Mouse (Mus musculus) midbrain, embryonic 10.5 days (tissue): ENCODE measurements around the gene Ctcf. TPM values are rescaled to one million over a fixed set of nuclear protein-coding genes. Genes with fewer than 3 reads are reported as not detected.

ENCODE experiments used
- DNase-seq: peaks from one replicate; pipeline ENCODE4 v3.0.0-alpha.2; 2017; ENCODE audit warnings: low spot score
- H3K27ac ChIP-seq: fragments of 300-500 bp; sonication (generic); replicated peaks from 2 replicates; pipeline ENCODE4 v1.5.1; 2016; ENCODE audit warnings: mild to moderate bottlenecking
- H3K27me3 ChIP-seq: fragments of 300-500 bp; sonication (generic); 2 replicates; pipeline ENCODE4 v1.6.1; 2016; ENCODE audit warnings: low read depth, mild to moderate bottlenecking; ENCODE audit not compliant: poor library complexity, severe bottlenecking
- H3K36me3 ChIP-seq: fragments of 300-500 bp; sonication (generic); 2 replicates; pipeline ENCODE4 v1.6.1; 2016; ENCODE audit warnings: mild to moderate bottlenecking, moderate library complexity
- H3K4me1 ChIP-seq: fragments of 300-500 bp; sonication (generic); 2 replicates; pipeline ENCODE4 v1.6.1; 2016
- H3K4me3 ChIP-seq: fragments of 300-500 bp; sonication (generic); 2 replicates; pipeline ENCODE4 v1.5.1; 2016; ENCODE audit warnings: mild to moderate bottlenecking, moderate library complexity
- H3K9me3 ChIP-seq: fragments of 300-500 bp; sonication (generic); replicated peaks from 2 replicates; pipeline ENCODE4 v1.6.1; 2016; ENCODE audit warnings: mild to moderate bottlenecking
- WGBS: fragments of 180-500 bp; shearing (Covaris S2); methylation state at CpG from one replicate; pipeline ENCODE4 v1.1.7; 2016; 5-methylcytosine and 5-hydroxymethylcytosine counted together
- polyA plus RNA-seq: library from polyadenylated mRNA; unstranded; fragments of >200 nt; fragmentation: Nextera tagmentation; extraction: Ambion mirVana; gene quantifications from 2 replicates; pipeline ENCODE4 v1.2.1, GENCODE M21; 2016

Ctcf gene
- polyA plus RNA-seq, 1 experiment from 2014 or later: 137 TPM

- peaks cover 34% of the 10 kb centered on the region for H3K4me1 ChIP-seq
- H3K36me3 ChIP-seq: peaks cover 74% of the 10 kb centered on the region
- no peak overlapping the region for H3K4me3 ChIP-seq
- no peak overlapping the region for H3K27ac ChIP-seq
- peaks cover under 1% of the 10 kb centered on the region; the same call in 1 of the 2 replicates for H3K27me3 ChIP-seq
- 93% methylated on average over 21 of the region's 21 CpGs for WGBS
- DNase-seq: no peak
- H3K9me3 ChIP-seq: no peaks in the 10 kb centered on the region
These were observed 15.2 kb upstream of the Ctcf start for GRCm38 (mm10) chr8:105620946-105621720.

GRCm38 (mm10) chr8:105621841-105622240, 14.5 kb upstream of the Ctcf start:
- Histone ChIP-seq H3K4me3 (no peak overlapping the region), H3K27ac (peak overlapping the region; percentile 33; the same call in 1 of the 2 replicates), H3K4me1 (peaks cover 34% of the 10 kb centered on the region), H3K36me3 (peaks cover 67% of the 10 kb centered on the region), H3K27me3 (no peaks in the 10 kb centered on the region), H3K9me3 (no peaks in the 10 kb centered on the region)
- DNase-seq: no peak
- WGBS: 88% methylated on average over 4 of the region's 4 CpGs

- WGBS: 10% methylated on average over 8 of the region's 8 CpGs
- peak overlapping the region; percentile 33; the same call in 1 of the 2 replicates for H3K27ac ChIP-seq
- H3K9me3 ChIP-seq: no peaks in the 10 kb centered on the region
- no peak overlapping the region for H3K4me3 ChIP-seq
- H3K27me3 ChIP-seq: no peaks in the 10 kb centered on the region
- peaks cover 61% of the 10 kb centered on the region for H3K36me3 ChIP-seq
- peak; percentile 91 for DNase-seq
- H3K4me1 ChIP-seq: peaks cover 34% of the 10 kb centered on the region
These were observed 13.9 kb upstream of the Ctcf start for GRCm38 (mm10) chr8:105622421-105622920.

- H3K9me3 ChIP-seq: no peaks in the 10 kb centered on the region
- H3K27me3 ChIP-seq: no peaks in the 10 kb centered on the region
- no peak for DNase-seq
- H3K4me3 ChIP-seq: no peak overlapping the region
- H3K27ac ChIP-seq: no peak overlapping the region
- 22% methylated on average over 5 of the region's 5 CpGs for WGBS
- H3K4me1 ChIP-seq: peaks cover 34% of the 10 kb centered on the region
- peaks cover 54% of the 10 kb centered on the region for H3K36me3 ChIP-seq
These were observed 13.2 kb upstream of the Ctcf start for GRCm38 (mm10) chr8:105623118-105623517.

- Histone ChIP-seq H3K9me3 (no peaks in the 10 kb centered on the region), H3K27me3 (no peaks in the 10 kb centered on the region), H3K4me3 (no peak overlapping the region), H3K36me3 (peaks cover 48% of the 10 kb centered on the region), H3K27ac (no peak overlapping the region), H3K4me1 (peaks cover 34% of the 10 kb centered on the region)
- WGBS: 52% methylated on average over 7 of the region's 7 CpGs
- DNase-seq: no peak
These were observed 12.6 kb upstream of the Ctcf start for GRCm38 (mm10) chr8:105623679-105624245.

GRCm38 (mm10) chr8:105624401-105624800, 12.0 kb upstream of the Ctcf start:
- no peak for DNase-seq
- 75% methylated on average over 3 of the region's 3 CpGs for WGBS
- Histone ChIP-seq H3K4me3 (no peak overlapping the region), H3K27me3 (no peaks in the 10 kb centered on the region), H3K36me3 (peaks cover 42% of the 10 kb centered on the region), H3K9me3 (no peaks in the 10 kb centered on the region), H3K27ac (no peak overlapping the region), H3K4me1 (peaks cover 34% of the 10 kb centered on the region)

GRCm38 (mm10) chr8:105624831-105625230, 11.5 kb upstream of the Ctcf start:
- Histone ChIP-seq H3K27me3 (no peaks in the 10 kb centered on the region), H3K27ac (no peak overlapping the region), H3K36me3 (peaks cover 37% of the 10 kb centered on the region), H3K4me1 (peaks cover 34% of the 10 kb centered on the region), H3K9me3 (no peaks in the 10 kb centered on the region), H3K4me3 (no peak overlapping the region)
- WGBS: 90% methylated on average over 1 of the region's 1 CpGs
- no peak for DNase-seq

- H3K27me3 ChIP-seq: no peaks in the 10 kb centered on the region
- no peak overlapping the region for H3K4me3 ChIP-seq
- DNase-seq: no peak
- H3K9me3 ChIP-seq: no peaks in the 10 kb centered on the region
- peaks cover 34% of the 10 kb centered on the region for H3K4me1 ChIP-seq
- H3K27ac ChIP-seq: no peak overlapping the region
- 94% methylated on average over 1 of the region's 1 CpGs for WGBS
- H3K36me3 ChIP-seq: peaks cover 32% of the 10 kb centered on the region
These were observed 10.3 kb upstream of the Ctcf start for GRCm38 (mm10) chr8:105626086-105626485.

- peaks cover 8% of the 10 kb centered on the region for H3K4me1 ChIP-seq
- WGBS: 94% methylated on average over 4 of the region's 4 CpGs
- no peaks in the 10 kb centered on the region for H3K27me3 ChIP-seq
- H3K4me3 ChIP-seq: no peak overlapping the region
- no peak for DNase-seq
- H3K27ac ChIP-seq: no peak overlapping the region
- peaks cover 16% of the 10 kb centered on the region for H3K36me3 ChIP-seq
- no peaks in the 10 kb centered on the region for H3K9me3 ChIP-seq
These were observed 7.0 kb upstream of the Ctcf start for GRCm38 (mm10) chr8:105629337-105629736.

GRCm38 (mm10) chr8:105634771-105635458, 1.5 kb upstream of the Ctcf start:
- Histone ChIP-seq H3K4me1 (peaks cover 31% of the 10 kb centered on the region), H3K4me3 (peak overlapping the region; percentile 95), H3K36me3 (peaks cover 22% of the 10 kb centered on the region), H3K27ac (peak overlapping the region; percentile 100; the same call in 1 of the 2 replicates), H3K9me3 (no peaks in the 10 kb centered on the region), H3K27me3 (no peaks in the 10 kb centered on the region)
- WGBS: 92% methylated on average over 2 of the region's 2 CpGs
- no peak for DNase-seq

- Histone ChIP-seq H3K27ac (peak overlapping the region; percentile 100), H3K4me1 (peaks cover 31% of the 10 kb centered on the region), H3K27me3 (no peaks in the 10 kb centered on the region), H3K4me3 (peak overlapping the region; percentile 95), H3K9me3 (no peaks in the 10 kb centered on the region), H3K36me3 (peaks cover 21% of the 10 kb centered on the region)
- WGBS: 2% methylated on average over 11 of the region's 11 CpGs
- no peak for DNase-seq
These were observed 887 bp upstream of the Ctcf start for GRCm38 (mm10) chr8:105635481-105635880.

- Histone ChIP-seq H3K4me3 (peak within 1 kb of the TSS; percentile 95), H3K4me1 (peaks cover 31% of the 10 kb centered on the region), H3K9me3 (no peaks in the 10 kb centered on the region), H3K27me3 (no peaks in the 10 kb centered on the region), H3K27ac (peak within 1 kb of the TSS; percentile 100), H3K36me3 (peaks cover 10% of the 10 kb centered on the region)
- under 1% methylated on average over 63 of the region's 63 CpGs for WGBS
- DNase-seq: no peak
These were observed 669 bp downstream of the Ctcf start, which contains the start of gene Agrp for GRCm38 (mm10) chr8:105636963-105637510. TSS of gene Agrp (minus strand) at chr8:105637393.
